Mouse (Mus musculus) forebrain, embryonic 13.5 days (tissue): ENCODE results near the gene Ddx1. TPM values are rescaled to one million over a fixed set of nuclear protein-coding genes. Genes with fewer than 3 reads are reported as not detected.

ENCODE experiments used
- ATAC-seq: fragments of 200-750 bp; cut with Nextera tagmentation; 2 replicates; pipeline ENCODE4 v1.8.0; 2017
- H3K27ac ChIP-seq: fragments of 300-500 bp; sonication (generic); 2 replicates; pipeline ENCODE4 v1.5.1; 2015; ENCODE audit warnings: inconsistent platforms, mild to moderate bottlenecking, moderate library complexity
- H3K27me3 ChIP-seq: fragments of 300-500 bp; sonication (generic); 2 replicates; pipeline ENCODE4 v1.6.1; 2015; ENCODE audit warnings: mild to moderate bottlenecking, inconsistent platforms
- H3K36me3 ChIP-seq: fragments of 300-500 bp; sonication (generic); 2 replicates; pipeline ENCODE4 v1.6.1; 2015; ENCODE audit warnings: mild to moderate bottlenecking, inconsistent platforms; ENCODE audit not compliant: poor library complexity, severe bottlenecking
- H3K4me1 ChIP-seq: fragments of 300-500 bp; sonication (generic); 2 replicates; pipeline ENCODE4 v1.6.1; 2015; ENCODE audit warnings: inconsistent platforms
- H3K4me2 ChIP-seq: fragments of 300-500 bp; sonication (generic); 2 replicates; pipeline ENCODE4 v1.6.1; 2015; ENCODE audit warnings: inconsistent platforms, mild to moderate bottlenecking, moderate library complexity
- H3K4me3 ChIP-seq: fragments of 300-500 bp; sonication (generic); 2 replicates; pipeline ENCODE4 v1.5.1; 2015; ENCODE audit warnings: mild to moderate bottlenecking, inconsistent platforms
- H3K9ac ChIP-seq: fragments of 300-500 bp; sonication (generic); 2 replicates; pipeline ENCODE4 v1.6.1; 2015; ENCODE audit warnings: mild to moderate bottlenecking, inconsistent platforms
- H3K9me3 ChIP-seq: fragments of 300-500 bp; sonication (generic); replicated peaks from 2 replicates; pipeline ENCODE4 v1.6.1; 2016; ENCODE audit warnings: inconsistent platforms
- WGBS: fragments of 180-500 bp; shearing (Covaris S2); methylation state at CpG from one replicate; pipeline ENCODE4 v1.1.7; 2015; 5-methylcytosine and 5-hydroxymethylcytosine counted together
- polyA plus RNA-seq: library from polyadenylated mRNA; unstranded; fragments of >200 nt; fragmentation: Nextera tagmentation; extraction: Ambion mirVana; gene quantifications from 2 replicates; pipeline ENCODE4 v1.2.1, GENCODE M21; 2015

Ddx1 gene
- polyA plus RNA-seq, 1 experiment from 2014 or later = 145 TPM

DNA sequence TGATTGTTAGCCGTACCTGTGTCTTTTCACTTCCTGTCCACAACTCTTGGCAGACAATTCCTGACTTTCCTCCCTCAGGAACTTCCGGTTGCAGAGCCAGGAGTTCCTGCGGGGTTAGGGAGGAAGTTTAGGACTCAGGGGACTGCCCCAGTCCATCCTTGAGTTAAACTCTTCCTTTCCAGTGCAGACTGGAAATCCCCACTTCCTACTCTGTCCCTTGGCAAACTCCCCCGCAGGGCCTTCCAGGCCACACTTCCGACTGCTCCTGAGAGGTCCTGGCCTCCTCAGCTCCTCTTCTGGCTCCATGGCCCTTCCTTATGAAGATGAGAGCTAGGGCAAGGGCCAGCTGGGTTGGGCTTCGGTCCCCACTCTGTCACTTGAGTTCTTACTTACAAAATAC is 71.4 kb downstream of the Ddx1 start:
- no peak overlapping the region for H3K27ac ChIP-seq
- 78% methylated on average over 6 of the region's 6 CpGs for WGBS
- H3K36me3 ChIP-seq = no peaks in the 10 kb centered on the region
- no peak for ATAC-seq
- no peak overlapping the region for H3K4me3 ChIP-seq
- H3K4me2 ChIP-seq = no peak overlapping the region
- no peaks in the 10 kb centered on the region for H3K9me3 ChIP-seq
- H3K4me1 ChIP-seq = peaks cover 15% of the 10 kb centered on the region
- no peaks in the 10 kb centered on the region for H3K27me3 ChIP-seq
- no peak overlapping the region for H3K9ac ChIP-seq

DNA sequence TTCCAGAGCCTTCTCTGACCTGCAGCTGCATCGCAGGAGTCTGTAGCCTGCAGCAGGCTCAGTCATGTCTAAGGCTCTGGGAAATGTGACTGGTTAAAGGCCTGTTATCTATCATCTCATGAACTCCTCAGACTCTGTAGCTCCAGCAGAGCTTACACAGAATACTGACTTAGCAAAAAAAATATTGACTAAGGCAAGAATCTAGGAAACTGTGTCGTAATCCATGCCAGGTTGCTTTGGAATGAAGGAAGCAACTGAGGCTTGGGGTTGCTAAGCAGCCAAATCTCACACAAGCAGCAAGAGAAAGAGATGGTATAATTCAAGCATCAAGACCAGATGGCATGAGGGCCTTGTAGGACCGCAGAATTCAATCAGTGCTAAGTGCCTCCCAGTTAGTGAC is 72.1 kb downstream of the Ddx1 start:
- Histone ChIP-seq H3K4me1 (peaks cover 15% of the 10 kb centered on the region), H3K9me3 (no peaks in the 10 kb centered on the region), H3K27me3 (no peaks in the 10 kb centered on the region), H3K36me3 (no peaks in the 10 kb centered on the region), H3K9ac (no peak overlapping the region), H3K4me3 (no peak overlapping the region), H3K4me2 (no peak overlapping the region), H3K27ac (no peak overlapping the region)
- WGBS = 77% methylated on average over 3 of the region's 3 CpGs
- ATAC-seq = no peak

DNA sequence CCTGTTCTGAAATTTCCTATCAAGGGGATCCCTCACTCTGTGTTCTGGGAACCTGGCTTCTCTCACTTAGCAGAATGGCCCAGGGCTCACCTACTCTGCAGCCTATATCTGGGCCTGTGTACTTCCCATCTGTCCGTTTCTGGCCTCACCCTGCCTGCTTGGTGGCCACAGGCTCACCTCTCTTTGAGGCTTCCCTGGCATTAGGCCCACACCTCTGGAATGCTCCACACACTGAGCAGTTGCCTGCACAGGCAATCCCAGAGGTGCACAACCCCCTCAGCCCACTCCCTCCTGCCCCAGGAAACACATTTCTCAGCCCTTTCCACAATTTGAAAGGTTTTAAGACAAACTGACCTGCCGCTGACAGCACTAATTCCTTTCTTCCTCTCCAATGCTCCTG is 72.9 kb downstream of the Ddx1 start:
- WGBS = 26% methylated on average over 2 of the region's 2 CpGs
- Histone ChIP-seq H3K27ac (no peak overlapping the region), H3K4me2 (no peak overlapping the region), H3K36me3 (no peaks in the 10 kb centered on the region), H3K9me3 (no peaks in the 10 kb centered on the region), H3K4me1 (peaks cover 12% of the 10 kb centered on the region), H3K27me3 (no peaks in the 10 kb centered on the region), H3K4me3 (no peak overlapping the region), H3K9ac (no peak overlapping the region)
- no peak for ATAC-seq

GRCm38 (mm10) chr12:13174022-13174421 is 75.0 kb downstream of the Ddx1 start:
- H3K36me3 ChIP-seq = no peaks in the 10 kb centered on the region
- H3K4me1 ChIP-seq = no peaks in the 10 kb centered on the region
- H3K4me3 ChIP-seq = no peak overlapping the region
- no peak for ATAC-seq
- H3K9me3 ChIP-seq = no peaks in the 10 kb centered on the region
- H3K9ac ChIP-seq = no peak overlapping the region
- no peaks in the 10 kb centered on the region for H3K27me3 ChIP-seq
- H3K27ac ChIP-seq = no peak overlapping the region
- WGBS = 33% methylated on average over 6 of the region's 6 CpGs
- H3K4me2 ChIP-seq = no peak overlapping the region

GRCm38 (mm10) chr12:13168073-13168472 is 80.9 kb downstream of the Ddx1 start:
- H3K4me1 ChIP-seq = no peaks in the 10 kb centered on the region
- WGBS = 55% methylated on average over 1 of the region's 1 CpGs
- 0 out of 2 replicates have a peak, but pooled peaks cover 4% of the 10 kb centered on the region for H3K9me3 ChIP-seq
- H3K27me3 ChIP-seq = no peaks in the 10 kb centered on the region
- no peak overlapping the region for H3K9ac ChIP-seq
- H3K36me3 ChIP-seq = no peaks in the 10 kb centered on the region
- no peak overlapping the region for H3K4me2 ChIP-seq
- H3K4me3 ChIP-seq = no peak overlapping the region
- no peak for ATAC-seq
- no peak overlapping the region for H3K27ac ChIP-seq

- no peaks in the 10 kb centered on the region for H3K27me3 ChIP-seq
- H3K9me3 ChIP-seq = 0 out of 2 replicates have a peak, but pooled peaks cover 4% of the 10 kb centered on the region
- H3K4me3 ChIP-seq = no peak overlapping the region
- no peak overlapping the region for H3K4me2 ChIP-seq
- 83% methylated on average over 5 of the region's 5 CpGs for WGBS
- ATAC-seq = no peak
- H3K4me1 ChIP-seq = no peaks in the 10 kb centered on the region
- H3K9ac ChIP-seq = no peak overlapping the region
- no peaks in the 10 kb centered on the region for H3K36me3 ChIP-seq
- H3K27ac ChIP-seq = no peak overlapping the region
These were observed 81.9 kb downstream of the Ddx1 start for GRCm38 (mm10) chr12:13167116-13167515.

Other genes starting within 250 kb of the Ddx1 start
- gene Nbas, start 19.9 kb upstream of the Ddx1 start, polyA plus RNA-seq = 10.5 and 13.1 TPM in 2 replicates